Mouse (Mus musculus): ENCODE data around the gene Slc8a1.

Slc8a1 gene

GRCm38 (mm10) chr17:81669062-81669815 lies 68.9 kb downstream of the Slc8a1 start:
- no peak for DNase-seq (ENCODE audit: low spot score)

- no peak for DNase-seq (ENCODE audit: low spot score)
Measured at GRCm38 (mm10) chr17:81668466-81668865, 69.7 kb downstream of the Slc8a1 start.

GRCm38 (mm10) chr17:81667935-81668334 lies 70.2 kb downstream of the Slc8a1 start:
- DNase-seq (ENCODE audit: low spot score) = no peak

GRCm38 (mm10) chr17:81666551-81666950 lies 71.6 kb downstream of the Slc8a1 start:
- no peak for DNase-seq (ENCODE audit: low spot score)

DNA sequence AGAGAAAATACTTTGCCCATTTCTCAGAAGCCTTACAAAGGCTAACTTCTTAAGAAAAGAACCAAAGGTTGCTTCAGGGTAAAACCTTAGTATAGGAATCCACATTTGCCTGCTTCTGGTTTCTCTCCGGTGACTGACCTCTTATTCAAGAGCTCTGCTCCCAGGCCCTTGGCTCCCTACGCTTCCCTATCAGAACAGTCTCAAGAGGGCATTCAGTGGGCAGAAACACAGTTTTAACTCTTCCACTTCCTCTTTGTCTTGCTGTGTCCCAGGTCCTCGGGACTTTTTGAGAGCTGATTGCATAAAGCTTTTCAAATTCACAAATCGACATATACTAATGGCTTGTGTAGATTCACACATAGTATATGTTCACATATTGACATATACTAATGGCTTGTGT lies 73.3 kb downstream of the Slc8a1 start:
- DNase-seq (ENCODE audit: low spot score) = no peak

- no peak for DNase-seq (ENCODE audit: low spot score)
Measured at GRCm38 (mm10) chr17:81657828-81658227, 80.3 kb downstream of the Slc8a1 start.

GRCm38 (mm10) chr17:81654548-81654947 lies 83.6 kb downstream of the Slc8a1 start:
- DNase-seq (ENCODE audit: low spot score) = no peak

DNA sequence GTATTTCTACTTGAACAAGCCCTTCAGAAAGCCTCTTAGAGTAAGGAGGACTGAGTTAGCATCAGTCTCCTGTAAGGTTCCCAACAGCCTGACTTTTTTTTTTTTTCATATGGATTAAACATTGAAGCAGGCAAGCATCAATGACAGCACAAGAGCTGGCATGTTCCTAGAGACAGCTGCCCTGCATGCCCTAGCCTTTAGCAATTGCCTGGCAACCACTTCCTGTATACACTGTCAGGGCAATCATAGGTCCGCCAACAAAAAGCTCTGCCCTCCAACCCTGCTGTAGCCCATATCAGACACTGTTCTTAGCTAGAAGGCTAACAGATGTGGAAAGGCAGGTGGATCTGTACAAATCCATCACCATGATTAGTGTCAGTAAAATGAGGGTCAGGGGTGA lies 85.2 kb downstream of the Slc8a1 start:
- DNase-seq (ENCODE audit: low spot score) = no peak

DNA sequence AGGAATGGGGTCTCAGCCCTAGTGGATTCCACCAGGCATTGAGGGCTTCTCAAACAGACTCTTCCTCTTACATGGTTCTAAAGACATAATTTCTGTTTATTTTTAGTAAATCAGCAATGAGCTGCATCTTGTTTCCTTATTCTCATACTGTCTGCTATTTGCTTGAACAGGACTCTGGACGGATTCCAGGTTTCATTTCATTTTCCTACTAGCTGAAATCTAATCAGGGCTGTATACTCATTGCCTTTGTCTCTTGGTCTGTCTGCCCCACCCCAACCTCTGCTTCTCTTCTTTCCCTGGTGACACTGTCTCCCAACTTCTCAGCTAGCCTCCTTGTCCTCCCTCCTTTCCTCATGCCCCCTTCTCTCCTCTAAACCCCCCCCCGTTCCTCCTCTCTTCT lies 101.4 kb downstream of the Slc8a1 start:
- no peak for DNase-seq (ENCODE audit: low spot score)

DNA sequence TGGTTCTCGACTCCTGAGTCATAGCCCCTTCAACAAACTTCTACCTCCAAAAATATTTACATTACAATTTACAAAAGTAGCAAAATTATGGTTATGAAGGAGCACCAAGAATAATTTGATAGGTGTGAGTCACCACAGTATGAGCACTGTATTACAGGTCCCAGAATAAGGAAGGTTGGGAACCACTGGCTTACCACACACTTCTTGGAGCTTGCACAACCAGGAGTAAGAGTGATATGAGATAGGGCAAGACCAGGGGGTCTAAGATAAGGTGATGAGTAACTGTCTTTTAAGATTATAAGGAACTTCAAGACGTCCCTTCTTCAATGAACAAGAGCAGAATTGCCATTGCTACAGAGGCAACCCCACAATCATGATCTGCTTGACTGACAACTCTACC lies 107.7 kb downstream of the Slc8a1 start:
- DNase-seq (ENCODE audit: low spot score) = no peak

DNA sequence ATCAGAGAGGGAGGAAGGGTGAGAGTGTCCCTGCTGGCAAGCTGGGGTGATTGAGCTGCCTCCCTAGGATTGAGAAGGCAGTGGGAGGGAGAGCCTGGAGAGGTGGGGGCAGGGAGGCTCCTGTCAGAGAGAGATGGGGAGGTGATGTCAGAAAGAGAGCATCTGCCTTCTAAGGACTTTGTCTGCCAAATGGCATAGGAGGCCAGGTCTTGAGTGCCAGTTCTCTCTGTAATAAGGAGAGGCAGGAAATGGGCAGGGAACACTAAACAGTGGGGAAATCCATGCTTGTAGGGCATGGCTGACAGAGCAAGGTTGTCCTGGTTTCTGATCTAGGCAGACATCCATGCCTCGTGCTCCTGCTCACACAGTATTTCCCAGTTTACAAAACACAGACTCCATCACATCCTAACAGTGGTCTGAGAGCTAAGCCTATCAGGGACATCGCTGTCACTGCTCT lies 117.0 kb downstream of the Slc8a1 start:
- DNase-seq (ENCODE audit: low spot score) = no peak

GRCm38 (mm10) chr17:81618461-81618860 lies 119.7 kb downstream of the Slc8a1 start:
- no peak for DNase-seq (ENCODE audit: low spot score)

- DNase-seq (ENCODE audit: low spot score) = no peak
Measured at GRCm38 (mm10) chr17:81616326-81616725, 121.9 kb downstream of the Slc8a1 start.

DNA sequence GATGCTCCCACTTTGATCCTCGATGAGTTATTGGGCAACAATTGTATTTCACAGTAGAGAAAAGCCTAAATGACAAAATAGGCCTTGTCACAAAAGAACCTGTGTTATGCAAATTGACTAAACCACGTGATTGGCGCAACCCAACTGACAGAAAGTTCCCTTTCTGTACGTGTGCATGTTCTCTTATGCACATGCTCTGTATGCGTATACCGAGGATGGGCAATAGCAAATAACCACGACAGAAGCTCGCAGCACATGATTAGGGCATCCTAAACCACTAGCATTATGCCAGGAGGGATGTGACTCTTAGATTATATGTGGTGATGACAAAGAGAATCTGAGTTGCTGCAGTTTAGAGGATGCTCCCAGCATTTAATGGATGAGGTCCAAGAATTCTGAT lies 122.8 kb downstream of the Slc8a1 start:
- DNase-seq (ENCODE audit: low spot score) = no peak

DNA sequence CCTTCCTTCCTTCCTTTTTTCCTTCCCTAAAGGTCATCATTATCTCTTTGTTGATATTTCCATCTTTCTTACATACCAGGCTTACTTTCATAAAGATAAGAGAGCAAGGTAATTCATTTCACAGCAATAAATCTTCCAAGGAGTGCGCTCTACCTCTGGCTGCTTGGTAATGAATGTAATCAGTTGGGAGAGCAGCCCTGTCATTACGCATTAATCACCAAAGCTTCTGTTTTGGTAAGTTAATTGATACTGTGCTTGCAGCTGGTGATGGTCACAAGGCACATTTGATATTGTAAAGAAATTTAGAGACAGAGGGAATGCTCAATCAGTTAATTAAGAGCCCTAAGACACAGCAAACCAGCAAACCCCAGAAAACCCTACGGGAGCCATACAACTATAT lies 130.7 kb downstream of the Slc8a1 start:
- no peak for DNase-seq (ENCODE audit: low spot score)

DNA sequence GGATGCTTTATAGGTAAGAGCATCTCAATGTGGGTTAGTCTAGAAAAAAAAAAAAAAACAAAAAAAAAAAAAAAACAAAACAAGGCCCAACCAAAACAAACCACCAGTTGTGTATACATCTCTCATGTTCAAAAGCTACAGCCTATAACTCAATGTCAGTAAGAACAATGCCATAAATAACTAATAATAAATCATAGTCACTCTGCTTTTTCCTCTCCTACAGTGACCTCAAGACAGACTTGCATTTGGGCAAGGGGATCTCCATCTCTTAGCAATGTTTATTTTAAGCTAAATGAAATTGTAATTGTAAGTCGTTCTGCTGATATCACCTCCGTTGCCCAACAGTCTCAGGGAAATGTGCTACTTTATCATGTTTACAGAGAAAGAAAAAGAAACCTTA lies 132.1 kb downstream of the Slc8a1 start:
- DNase-seq (ENCODE audit: low spot score) = no peak

DNA sequence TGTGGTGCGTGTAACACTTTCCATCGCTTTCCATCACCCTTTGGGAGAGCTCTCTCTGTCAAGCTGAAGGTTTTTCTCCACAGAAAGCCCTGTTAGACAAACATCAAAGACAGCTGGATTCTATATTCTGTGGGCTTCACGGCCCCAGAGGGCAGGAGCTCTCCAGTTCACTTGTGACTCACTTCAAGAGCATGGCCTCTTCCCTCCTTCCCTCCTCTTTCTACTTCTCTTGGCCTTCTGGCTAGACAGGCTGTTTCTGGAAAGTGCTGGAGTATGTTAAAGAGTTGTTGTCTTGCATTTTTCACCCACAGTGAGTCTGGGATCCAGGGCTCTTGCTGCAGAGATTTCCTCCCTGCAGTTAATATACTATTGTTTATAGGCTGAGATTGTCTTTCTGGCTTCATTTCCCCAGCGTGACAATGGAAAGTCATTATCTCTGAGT lies 132.9 kb downstream of the Slc8a1 start:
- no peak for DNase-seq (ENCODE audit: low spot score)

- no peak for DNase-seq (ENCODE audit: low spot score)
Measured at GRCm38 (mm10) chr17:81599072-81599471, 139.1 kb downstream of the Slc8a1 start.

GRCm38 (mm10) chr17:81589791-81590190 lies 148.4 kb downstream of the Slc8a1 start:
- DNase-seq (ENCODE audit: low spot score) = no peak

DNA sequence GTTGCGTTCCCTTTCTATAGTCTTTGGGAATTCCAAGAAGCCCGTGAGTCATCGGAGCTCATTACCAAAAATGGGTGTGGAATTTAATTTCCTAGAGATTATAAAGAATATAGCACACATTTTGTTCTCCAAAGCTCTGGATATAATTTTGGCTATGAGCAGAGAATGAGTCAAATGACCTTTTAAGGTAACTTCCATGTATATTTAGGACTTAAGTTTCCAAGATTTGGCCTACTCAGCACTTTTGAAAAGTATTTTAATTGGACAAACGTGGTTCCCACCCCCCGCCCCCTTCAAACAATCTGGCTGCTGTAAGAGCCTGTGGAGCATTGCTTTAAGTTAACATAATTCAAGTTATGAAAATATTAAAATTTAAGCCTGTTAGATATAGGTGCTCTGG lies 151.4 kb downstream of the Slc8a1 start:
- DNase-seq (ENCODE audit: low spot score) = no peak

GRCm38 (mm10) chr17:81579728-81580425 lies 158.3 kb downstream of the Slc8a1 start:
- no peak for DNase-seq (ENCODE audit: low spot score)

- DNase-seq (ENCODE audit: low spot score) = no peak
Measured at GRCm38 (mm10) chr17:81576893-81577292, 161.3 kb downstream of the Slc8a1 start.

DNA sequence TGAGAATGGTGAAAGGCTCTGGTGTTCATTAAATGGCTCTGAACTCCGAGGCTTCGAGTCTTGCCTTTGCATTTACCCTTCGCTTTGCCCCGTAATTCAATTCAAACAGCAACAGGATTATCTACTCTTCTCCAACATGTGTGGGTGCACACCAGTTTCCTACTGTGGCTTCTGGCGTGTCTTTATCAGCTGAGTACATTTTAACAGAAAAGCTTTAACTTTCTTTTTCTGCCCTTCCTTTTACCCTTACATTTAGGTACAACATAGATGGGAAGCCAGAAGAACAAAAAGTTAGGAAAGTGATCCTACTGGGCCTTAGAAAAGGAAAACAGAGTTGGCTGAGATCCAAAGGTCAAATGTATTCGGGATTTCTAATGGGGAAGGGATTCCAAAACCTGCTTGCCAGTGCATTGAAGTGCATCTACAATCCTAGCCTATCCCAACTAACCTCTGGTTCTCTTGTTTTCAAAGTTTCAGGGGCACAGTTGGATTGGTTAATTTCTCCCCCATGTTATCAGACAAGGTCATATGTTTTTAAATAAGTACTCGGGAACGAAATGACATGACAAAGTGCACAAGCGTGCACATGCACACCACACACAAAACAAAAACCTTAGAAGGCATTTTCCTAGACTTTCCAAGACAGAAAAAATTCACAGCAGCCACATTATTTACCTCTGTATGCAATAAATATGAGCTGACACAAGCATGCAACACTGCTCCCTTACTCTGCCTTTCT lies 172.4 kb downstream of the Slc8a1 start:
- DNase-seq (ENCODE audit: low spot score) = no peak

Measured in T-cell, adult 2 months (primary cell).